Mouse (Mus musculus) lung, adult 2 months (tissue): Measurements from ENCODE around the gene Spata13.

Experiments
- CTCF ChIP-seq: fragments of 200-500 bp; IDR thresholded peaks from 2 replicates; pipeline ENCODE4 v1.5.1; 2011; ENCODE audit warnings: mild to moderate bottlenecking, low read length, control low read depth; ENCODE audit not compliant: insufficient read depth
- POLR2A ChIP-seq: fragments of 200-500 bp; IDR thresholded peaks from 2 replicates; pipeline ENCODE4 v1.6.1; 2011; ENCODE audit warnings: low read depth, mild to moderate bottlenecking, control low read depth, low read length, borderline replicate concordance; ENCODE audit errors: extremely low read depth

DNA sequence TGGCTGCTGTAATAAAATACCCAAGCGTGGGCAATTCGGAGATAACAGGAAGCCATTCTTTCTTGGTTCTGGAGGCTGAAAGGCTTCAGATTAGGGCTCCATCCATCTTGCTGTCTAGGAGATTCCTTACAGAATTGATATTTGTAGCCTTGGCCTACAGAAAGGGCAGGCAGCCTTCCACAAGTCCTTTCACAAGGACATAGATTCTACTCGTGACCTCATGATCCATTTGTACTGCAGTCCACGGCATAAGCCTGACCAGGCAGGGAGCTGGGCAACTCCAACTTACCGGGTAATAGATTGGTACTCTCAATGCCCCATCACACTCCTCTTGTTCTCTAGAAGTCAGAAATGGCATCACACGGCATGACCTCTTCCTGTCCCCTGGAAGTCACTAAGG, 8.3 kb upstream of the Spata13 start:
- TF ChIP-seq CTCF: no peak
- no peak for TF ChIP-seq POLR2A
